Mouse (Mus musculus) limb, embryonic 14.5 days (tissue): Measurements from ENCODE around the gene Thy1. TPM values are rescaled to one million over a fixed set of nuclear protein-coding genes. Genes with fewer than 3 reads are reported as not detected.

ENCODE experiments used
- ATAC-seq: fragments of 200-750 bp; cut with Nextera tagmentation; 2 replicates; pipeline ENCODE4 v1.8.0; 2017; ENCODE audit warnings: low read depth, moderate number of reproducible peaks, moderate TSS enrichment; ENCODE audit not compliant: low FRiP score
- DNase-seq: peaks from one replicate; pipeline ENCODE4 v3.0.0-alpha.2; 2015; ENCODE audit warnings: low spot score
- H3K27ac ChIP-seq: fragments of 300-500 bp; sonication (generic); replicated peaks from 2 replicates; pipeline ENCODE4 v1.5.1; 2014; ENCODE audit warnings: low read depth, mild to moderate bottlenecking, low read length, moderate library complexity, mixed read lengths
- H3K27me3 ChIP-seq: fragments of 300-500 bp; sonication (generic); 2 replicates; pipeline ENCODE4 v1.6.1; 2014; ENCODE audit warnings: low read length, mixed read lengths; ENCODE audit not compliant: control insufficient read depth, insufficient read depth
- H3K36me3 ChIP-seq: fragments of 300-500 bp; sonication (generic); 2 replicates; pipeline ENCODE4 v1.6.1; 2014; ENCODE audit warnings: mild to moderate bottlenecking, low read length, moderate library complexity, mixed read lengths; ENCODE audit not compliant: control insufficient read depth, insufficient read depth
- H3K4me1 ChIP-seq: fragments of 300-500 bp; sonication (generic); 2 replicates; pipeline ENCODE4 v1.6.1; 2014; ENCODE audit warnings: antibody characterized with exemption, low read length, mixed read lengths; ENCODE audit not compliant: control insufficient read depth, insufficient read depth
- H3K4me2 ChIP-seq: fragments of 300-500 bp; sonication (generic); replicated peaks from 2 replicates; pipeline ENCODE4 v1.6.1; 2014; ENCODE audit warnings: low read depth, mild to moderate bottlenecking, low read length, moderate library complexity; ENCODE audit not compliant: severe bottlenecking
- H3K4me3 ChIP-seq: fragments of 300-500 bp; sonication (generic); replicated peaks from 2 replicates; pipeline ENCODE4 v1.5.1; 2014; ENCODE audit warnings: low read length
- H3K9ac ChIP-seq: fragments of 300-500 bp; sonication (generic); 2 replicates; pipeline ENCODE4 v1.6.1; 2014; ENCODE audit warnings: mild to moderate bottlenecking, low read depth, low read length, moderate library complexity; ENCODE audit not compliant: severe bottlenecking
- H3K9me3 ChIP-seq: fragments of 300-500 bp; sonication (generic); 2 replicates; pipeline ENCODE4 v1.6.1; 2016; ENCODE audit warnings: low read length; ENCODE audit not compliant: control insufficient read depth
- POLR2A ChIP-seq: fragments of 200-500 bp; IDR thresholded peaks from 2 replicates; pipeline ENCODE4 v1.8.0; 2012; ENCODE audit warnings: inconsistent platforms, mild to moderate bottlenecking, moderate library complexity, borderline replicate concordance; ENCODE audit not compliant: insufficient read depth, insufficient read length; ENCODE audit errors: extremely low read depth
- WGBS: fragments of 180-500 bp; shearing (Covaris S2); extraction: QIAGEN DNeasy Blood & Tissue Kit; methylation state at CpG from one replicate; pipeline ENCODE4 v1.1.7; 2014; 5-methylcytosine and 5-hydroxymethylcytosine counted together
- polyA plus RNA-seq, 2 experiments: library from polyadenylated mRNA; depleted of rRNA in 1 of 2; stranded (reverse) in 1 of 2; unstranded in 1 of 2; fragments of >200 nt; fragmentation: Nextera tagmentation in 1 of 2; extraction: Ambion mirVana in 1 of 2; gene quantifications; 2 replicates each; pipeline versions ENCODE4 v1.2.1 to v1.2.3; 2012 to 2014

Gene Thy1
- polyA plus RNA-seq, 2 experiments: 17.2 to 49.8 TPM

DNA sequence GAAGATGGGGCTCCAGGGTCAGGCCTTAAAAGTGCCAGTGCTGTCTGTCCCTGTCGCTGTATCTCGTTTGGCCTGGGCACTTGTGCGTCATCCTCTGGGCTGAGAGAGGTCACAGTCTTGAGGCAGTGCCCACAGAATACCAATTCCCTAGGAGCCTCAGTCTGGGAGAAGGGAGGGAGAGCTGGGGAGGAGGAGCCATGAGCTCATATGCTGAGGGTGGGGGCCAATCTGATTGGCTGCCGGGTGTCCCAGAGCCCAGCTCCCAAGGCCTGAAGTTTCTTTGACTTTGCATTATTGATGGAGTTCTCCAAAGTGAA is 29.4 kb downstream of the Thy1 start:
- Histone ChIP-seq H3K4me1 (peaks cover 10% of the 10 kb centered on the region), H3K9me3 (no peaks in the 10 kb centered on the region), H3K36me3 (no peaks in the 10 kb centered on the region), H3K27ac (no peak overlapping the region), H3K4me3 (no peak overlapping the region), H3K27me3 (no peaks in the 10 kb centered on the region), H3K9ac (no peak overlapping the region), H3K4me2 (no peak overlapping the region)
- no peak for TF ChIP-seq POLR2A
- ATAC-seq (no peak), DNase-seq (no peak)
- 35% methylated on average over 4 of the region's 4 CpGs for WGBS

DNA sequence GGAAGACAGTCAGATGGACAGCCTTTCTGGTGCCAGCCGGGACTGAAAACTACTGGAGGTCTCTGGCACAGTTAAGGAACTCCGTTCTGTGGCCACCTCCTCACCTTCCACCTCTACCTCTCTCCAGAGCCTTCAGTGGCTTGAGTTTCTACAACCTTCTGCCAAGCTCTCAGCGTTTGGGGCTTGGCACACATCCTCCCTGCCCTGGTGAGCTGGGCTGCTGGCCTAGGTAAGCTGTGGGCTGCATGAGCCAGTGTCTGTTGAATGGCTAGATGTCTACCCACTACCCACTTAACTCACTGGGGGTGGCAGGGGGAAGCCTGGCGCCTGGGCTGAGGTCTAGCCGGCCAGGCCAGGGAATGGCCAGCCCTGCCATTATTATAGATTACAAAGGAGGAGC is 29.9 kb downstream of the Thy1 start:
- 69% methylated on average over 5 of the region's 5 CpGs for WGBS
- no peak for DNase-seq
- no peaks in the 10 kb centered on the region for H3K9me3 ChIP-seq
- no peak overlapping the region for H3K9ac ChIP-seq
- H3K36me3 ChIP-seq: no peaks in the 10 kb centered on the region
- H3K27ac ChIP-seq: no peak overlapping the region
- no peak for ATAC-seq
- no peaks in the 10 kb centered on the region for H3K27me3 ChIP-seq
- H3K4me1 ChIP-seq: peaks cover 9% of the 10 kb centered on the region
- TF ChIP-seq POLR2A: no peak
- no peak overlapping the region for H3K4me3 ChIP-seq
- no peak overlapping the region for H3K4me2 ChIP-seq

DNA sequence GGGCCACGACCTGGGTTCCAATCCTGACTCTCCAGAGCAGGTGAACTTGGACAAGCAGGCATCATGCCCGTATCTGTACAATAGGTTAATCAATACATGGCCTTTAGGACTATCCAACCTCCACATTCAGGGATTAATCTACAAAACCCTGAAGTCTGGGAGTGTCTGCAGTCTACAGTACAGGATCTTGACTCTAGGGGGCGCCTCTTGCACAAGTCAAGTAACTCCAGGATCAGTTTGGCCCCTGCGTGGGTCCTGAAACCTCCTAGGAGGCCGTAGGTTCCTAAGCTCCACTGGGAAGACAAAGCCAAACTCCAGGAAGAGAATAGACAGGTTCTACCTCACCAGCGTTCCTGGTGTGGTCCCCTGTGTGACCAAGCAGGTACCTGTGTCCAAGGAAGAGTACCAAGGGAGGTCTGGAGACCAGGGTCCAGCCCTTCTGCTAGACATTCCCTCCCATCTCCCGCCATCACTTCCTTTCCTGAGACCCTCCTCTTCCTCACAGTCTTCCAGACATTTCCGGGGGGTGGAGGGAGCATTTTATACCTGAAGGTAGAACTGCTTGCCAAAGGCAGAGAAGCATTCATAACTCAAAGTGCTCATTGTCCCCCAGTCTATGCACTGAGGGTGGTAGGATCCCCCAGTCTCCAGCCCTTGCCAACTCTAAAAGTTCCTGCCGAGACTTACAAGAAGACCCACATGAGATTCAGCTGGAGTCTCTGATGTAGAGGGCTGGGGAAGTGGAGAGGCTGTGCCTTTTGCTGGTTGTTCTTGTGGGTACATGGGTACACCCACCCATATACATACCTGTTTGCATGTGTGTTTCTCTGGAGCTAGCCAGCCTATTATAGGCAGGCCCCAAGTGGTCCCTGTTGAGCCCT is 31.5 kb downstream of the Thy1 start:
- no peak for DNase-seq

DNA sequence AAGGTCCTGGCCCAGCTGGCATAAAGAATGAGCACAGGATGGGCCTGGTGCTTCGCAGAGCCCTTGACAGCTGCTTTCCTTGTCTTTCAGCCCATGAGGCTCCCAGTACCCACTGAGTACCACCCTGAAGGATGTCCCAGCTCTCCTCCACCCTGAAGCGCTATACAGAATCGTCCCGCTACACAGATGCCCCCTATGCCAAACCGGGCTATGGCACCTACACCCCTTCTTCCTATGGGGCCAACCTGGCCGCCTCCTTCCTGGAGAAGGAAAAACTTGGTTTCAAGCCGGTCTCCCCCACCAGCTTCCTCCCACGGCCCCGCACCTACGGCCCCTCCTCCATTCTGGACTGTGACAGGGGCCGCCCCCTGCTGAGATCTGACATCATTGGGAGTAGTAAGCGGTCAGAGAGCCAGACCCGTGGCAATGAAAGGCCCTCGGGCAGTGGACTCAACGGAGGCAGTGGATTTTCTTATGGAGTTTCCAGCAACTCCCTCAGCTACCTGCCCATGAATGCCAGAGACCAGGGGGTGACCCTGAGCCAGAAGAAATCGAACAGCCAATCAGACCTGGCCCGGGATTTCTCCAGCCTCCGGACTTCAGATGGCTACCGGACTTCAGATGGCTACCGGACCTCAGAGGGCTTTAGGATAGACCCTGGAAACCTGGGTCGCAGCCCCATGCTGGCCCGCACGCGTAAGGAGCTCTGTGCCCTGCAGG is 32.3 kb downstream of the Thy1 start:
- H3K9me3 ChIP-seq: no peaks in the 10 kb centered on the region
- H3K27ac ChIP-seq: no peak overlapping the region
- ATAC-seq (no peak), DNase-seq (no peak)
- no peaks in the 10 kb centered on the region for H3K36me3 ChIP-seq
- no peak for TF ChIP-seq POLR2A
- no peak overlapping the region for H3K9ac ChIP-seq
- 71% methylated on average over 24 of the region's 24 CpGs for WGBS
- H3K27me3 ChIP-seq: no peaks in the 10 kb centered on the region
- H3K4me3 ChIP-seq: no peak overlapping the region
- no peak overlapping the region for H3K4me2 ChIP-seq
- peaks cover 17% of the 10 kb centered on the region for H3K4me1 ChIP-seq

More for the DNA sequence above, 31.5 kb downstream of the Thy1 start:
- no peak overlapping the region for H3K27ac ChIP-seq
- no peak for ATAC-seq
- H3K27me3 ChIP-seq: no peaks in the 10 kb centered on the region
- H3K4me1 ChIP-seq: peaks cover 15% of the 10 kb centered on the region
- H3K36me3 ChIP-seq: no peaks in the 10 kb centered on the region
- H3K9me3 ChIP-seq: no peaks in the 10 kb centered on the region
- WGBS: 63% methylated on average over 9 of the region's 9 CpGs
- no peak overlapping the region for H3K4me2 ChIP-seq
- no peak for TF ChIP-seq POLR2A
- H3K9ac ChIP-seq: no peak overlapping the region
- no peak overlapping the region for H3K4me3 ChIP-seq

DNA sequence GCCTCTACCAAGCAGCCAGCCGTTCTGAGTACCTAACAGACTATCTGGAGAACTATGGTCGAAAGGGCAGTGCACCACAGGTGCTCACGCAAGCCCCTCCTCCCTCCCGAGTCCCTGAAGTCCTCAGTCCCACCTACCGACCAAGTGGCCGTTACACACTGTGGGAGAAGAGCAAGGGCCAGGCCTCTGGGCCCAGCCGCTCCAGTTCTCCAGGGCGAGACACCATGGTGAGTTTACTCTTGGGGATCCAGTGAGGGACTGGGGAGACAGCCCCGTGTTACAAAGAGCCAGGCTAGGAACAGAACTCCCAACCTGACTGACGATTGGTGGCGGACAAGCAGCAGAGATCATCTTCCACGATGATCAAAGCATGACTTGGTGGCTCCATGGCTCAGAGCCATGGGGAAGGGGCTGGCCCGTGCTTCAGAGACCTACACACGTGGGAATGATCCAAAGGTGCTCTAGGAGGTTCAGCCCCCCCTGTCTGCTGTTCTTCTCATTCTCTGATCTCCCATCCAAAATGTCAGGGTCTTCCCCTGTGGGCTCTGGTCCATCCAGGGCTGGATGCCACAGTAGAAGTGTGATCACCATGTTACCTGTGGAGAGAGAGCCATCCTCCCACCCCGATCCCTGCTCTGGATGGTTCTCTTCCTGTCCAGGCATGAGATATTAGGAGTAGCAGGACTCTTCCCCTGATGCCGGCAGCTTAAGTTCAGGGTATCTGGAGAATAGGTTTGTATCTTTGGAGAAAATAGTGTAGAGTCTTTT is 33.0 kb downstream of the Thy1 start:
- no peak for ATAC-seq
- Histone ChIP-seq H3K9me3 (no peaks in the 10 kb centered on the region), H3K27me3 (no peaks in the 10 kb centered on the region), H3K4me3 (no peak overlapping the region), H3K36me3 (no peaks in the 10 kb centered on the region), H3K4me2 (no peak overlapping the region), H3K9ac (no peak overlapping the region), H3K27ac (no peak overlapping the region), H3K4me1 (peaks cover 14% of the 10 kb centered on the region)
- no peak for TF ChIP-seq POLR2A
- no peak for DNase-seq
- 69% methylated on average over 16 of the region's 16 CpGs for whole genome bisulfite sequencing
